Mouse (Mus musculus): ENCODE results near the gene Txndc5. TPM values are rescaled to one million over a fixed set of nuclear protein-coding genes. Genes with fewer than 3 reads are reported as not detected.

The Txndc5 gene
- total and polyA plus RNA-seq, 3 experiments, result 120 to 145 (median 131) TPM

GRCm38 (mm10) chr13:38470882-38471281, 57.7 kb downstream of the Txndc5 start:
- no peak overlapping the region for H3K4me2 ChIP-seq (ENCODE audit: insufficient read depth, low read depth, poor library complexity, severe bottlenecking)
- H3K27me3 ChIP-seq (replicated peaks), result no peaks in the 10 kb centered on the region
- no peaks in the 10 kb centered on the region for H3K9me3 ChIP-seq (replicated peaks; ENCODE audit: low read length)
- no peak for DNase-seq (ENCODE audit: extremely low read depth)
- H3K4me3 ChIP-seq (replicated peaks in 1 of 3; ENCODE audit: low read depth in 2 of 3, low read length in 2 of 3, poor library complexity in 1 of 3), result no peak overlapping the region
- dilution Hi-C loops (cut with MboI; ENCODE audit: extremely low pct_ligation_motif_present, extremely low pct_unique_long_range_greater_than_20kb, low sequenced_read_pairs), result no loop called here
- no peak overlapping the region for H3K9ac ChIP-seq (ENCODE audit: insufficient read depth, low read depth)
- no peaks in the 10 kb centered on the region for H3K79me2 ChIP-seq (replicated peaks; ENCODE audit: control insufficient read depth, extremely low read depth, insufficient read depth, poor library complexity, severe bottlenecking)
- H3K4me1 ChIP-seq (ENCODE audit: control insufficient read depth in 1 of 2, insufficient read depth in 2 of 2), result no peaks in the 10 kb centered on the region
- no peak overlapping the region for H3K27ac ChIP-seq (ENCODE audit: insufficient read depth, low read depth)
- no peaks in the 10 kb centered on the region for H3K36me3 ChIP-seq (replicated peaks in 1 of 2; ENCODE audit: control insufficient read depth in 1 of 2, insufficient read depth in 1 of 2, low read length in 1 of 2)
- in situ Hi-C loops (cut with MboI; ENCODE audit: low pct_ligation_motif_present, low pct_unique_long_range_greater_than_20kb, low sequenced_read_pairs), result no loop called here
- TF ChIP-seq MEF2A (IDR thresholded peaks at IDR 0.05; ENCODE audit: borderline replicate concordance, low read depth, low read length) (no peak), POLR2A (IDR thresholded peaks at IDR 0.05; ENCODE audit: low read depth, low read length) (no peak), ZMIZ1 (IDR thresholded peaks at IDR 0.05; ENCODE audit: low read depth, low read length) (no peak), GABPA (IDR thresholded peaks at IDR 0.05; ENCODE audit: insufficient replicate concordance, low read depth, low read length) (no peak), ZC3H11A (IDR thresholded peaks at IDR 0.05; ENCODE audit: low read depth, low read length) (no peak), RCOR1 (conservative IDR thresholded peaks at IDR 0.05; ENCODE audit: low read depth, low read length) (no peak), ELF1 (IDR thresholded peaks at IDR 0.05; ENCODE audit: low read depth, low read length) (no peak), CHD1 (IDR thresholded peaks at IDR 0.05; ENCODE audit: low read depth, low read length) (no peak), NELFE (IDR thresholded peaks at IDR 0.05; ENCODE audit: low read depth, low read length) (no peak)

- H3K4me1 ChIP-seq (ENCODE audit: control insufficient read depth in 1 of 2, insufficient read depth in 2 of 2), result peaks cover 0 to 4% of the 10 kb centered on the region in 2 experiments; a peak in 2 of 4 replicates
- TF ChIP-seq E2F4 (IDR thresholded peaks at IDR 0.05; ENCODE audit: insufficient replicate concordance, low read depth, low read length), result no peak
- no peak for TF ChIP-seq MEF2A (IDR thresholded peaks at IDR 0.05; ENCODE audit: borderline replicate concordance, low read depth, low read length)
- TF ChIP-seq RAD21 (IDR thresholded peaks at IDR 0.05; ENCODE audit: low read depth, low read length), result peak; percentile 28
- TF ChIP-seq SIN3A (IDR thresholded peaks at IDR 0.05; ENCODE audit: low read length), result no peak
- no peak for TF ChIP-seq BHLHE40 (IDR thresholded peaks at IDR 0.05; ENCODE audit: low read depth, low read length)
- TF ChIP-seq CTCF (conservative IDR thresholded peaks at IDR 0.05 in 1 of 2, IDR thresholded peaks at IDR 0.05 in 1 of 2; ENCODE audit: low read depth in 2 of 2, low read length in 2 of 2), result peak in 1 of 2 experiments; percentile 39; a peak in 2 of 4 replicates
- peak; percentile 32 for TF ChIP-seq SMC3 (IDR thresholded peaks at IDR 0.05; ENCODE audit: low read depth, low read length)
- TF ChIP-seq PAX5 (IDR thresholded peaks at IDR 0.05; ENCODE audit: low read length), result no peak
- H3K27me3 ChIP-seq (replicated peaks), result no peaks in the 10 kb centered on the region
- peak; percentile 10 for DNase-seq (ENCODE audit: extremely low read depth)
- no peak overlapping the region for H3K4me2 ChIP-seq (ENCODE audit: insufficient read depth, low read depth, poor library complexity, severe bottlenecking)
- no peak overlapping the region for H3K4me3 ChIP-seq (replicated peaks in 1 of 3; ENCODE audit: low read depth in 2 of 3, low read length in 2 of 3, poor library complexity in 1 of 3)
- in situ Hi-C loops (cut with MboI; ENCODE audit: low pct_ligation_motif_present, low pct_unique_long_range_greater_than_20kb, low sequenced_read_pairs), result no loop called here
- H3K9me3 ChIP-seq (replicated peaks; ENCODE audit: low read length), result no peaks in the 10 kb centered on the region
- H3K9ac ChIP-seq (ENCODE audit: insufficient read depth, low read depth), result no peak overlapping the region
- H3K27ac ChIP-seq (ENCODE audit: insufficient read depth, low read depth), result no peak overlapping the region
- dilution Hi-C loops (cut with MboI; ENCODE audit: extremely low pct_ligation_motif_present, extremely low pct_unique_long_range_greater_than_20kb, low sequenced_read_pairs), result no loop called here
- H3K36me3 ChIP-seq (replicated peaks in 1 of 2; ENCODE audit: control insufficient read depth in 1 of 2, insufficient read depth in 1 of 2, low read length in 1 of 2), result no peaks in the 10 kb centered on the region
- H3K79me2 ChIP-seq (replicated peaks; ENCODE audit: control insufficient read depth, extremely low read depth, insufficient read depth, poor library complexity, severe bottlenecking), result no peaks in the 10 kb centered on the region
Measured at GRCm38 (mm10) chr13:38463410-38463809, 65.2 kb downstream of the Txndc5 start.

Data from CH12.LX (cell line).